Mouse (Mus musculus): ENCODE measurements around the gene Dtnb. TPM values are rescaled to one million over a fixed set of nuclear protein-coding genes. Genes with fewer than 3 reads are reported as not detected.
A peak's percentile ranks its signal among the peaks of the same experiment; 100 is the strongest.

Gene Dtnb
- polyA plus RNA-seq, 1 experiment from 2014 or later, result 36.3 TPM

GRCm38 (mm10) chr12:3568461-3568991, 3.7 kb upstream of the Dtnb start:
- H3K4me2 ChIP-seq (ENCODE audit: low read length), result no peak overlapping the region
- ATAC-seq (replicated peaks; ENCODE audit: low FRiP score, low read depth) (no peak), DNase-seq (ENCODE audit: low spot score) (peak; percentile 81)
- H3K4me3 ChIP-seq (replicated peaks; ENCODE audit: low read depth, low read length), result no peak overlapping the region
- 30% methylated on average over 5 of the region's 5 CpGs for WGBS
- H3K36me3 ChIP-seq (ENCODE audit: insufficient read depth, low read length), result no peaks in the 10 kb centered on the region
- H3K9ac ChIP-seq (ENCODE audit: low read depth, low read length), result no peak overlapping the region
- H3K27me3 ChIP-seq (ENCODE audit: insufficient read depth, low read length), result no peaks in the 10 kb centered on the region
- H3K4me1 ChIP-seq (replicated peaks; ENCODE audit: insufficient read depth, low read length), result peaks cover 7% of the 10 kb centered on the region; the same call in 1 of the 2 replicates
- H3K9me3 ChIP-seq (replicated peaks; ENCODE audit: low read length), result no peaks in the 10 kb centered on the region
- no peak for TF ChIP-seq CTCF (IDR thresholded peaks at IDR 0.05; ENCODE audit: low read depth)
- no peak overlapping the region for H3K27ac ChIP-seq

- WGBS, result 75% methylated on average over 4 of the region's 4 CpGs
- peaks cover 11% of the 10 kb centered on the region; the same call in 1 of the 2 replicates for H3K4me1 ChIP-seq (replicated peaks; ENCODE audit: insufficient read depth, low read length)
- no peak overlapping the region for H3K27ac ChIP-seq
- no peak for DNase-seq (ENCODE audit: low spot score)
- no peaks in the 10 kb centered on the region for H3K27me3 ChIP-seq (ENCODE audit: insufficient read depth, low read length)
- H3K9ac ChIP-seq (ENCODE audit: low read depth, low read length), result no peak overlapping the region
- TF ChIP-seq CTCF (IDR thresholded peaks at IDR 0.05; ENCODE audit: low read depth), result no peak
- no peaks in the 10 kb centered on the region for H3K36me3 ChIP-seq (ENCODE audit: insufficient read depth, low read length)
- H3K9me3 ChIP-seq (replicated peaks; ENCODE audit: low read length), result no peaks in the 10 kb centered on the region
- no peak overlapping the region for H3K4me3 ChIP-seq (replicated peaks; ENCODE audit: low read depth, low read length)
- ATAC-seq (replicated peaks; ENCODE audit: low FRiP score, low read depth), result no peak
- H3K4me2 ChIP-seq (ENCODE audit: low read length), result no peak overlapping the region
Measured at GRCm38 (mm10) chr12:3570711-3571400, 1.3 kb upstream of the Dtnb start.

GRCm38 (mm10) chr12:3572581-3573397, 608 bp downstream of the Dtnb start:
- H3K9ac ChIP-seq (ENCODE audit: low read depth, low read length), result peak overlapping the region; percentile 90
- peak overlapping the region; percentile 93 for H3K4me3 ChIP-seq (replicated peaks; ENCODE audit: low read depth, low read length)
- peak; percentile 19 for DNase-seq (ENCODE audit: low spot score)
- peaks cover 16% of the 10 kb centered on the region; the same call in 1 of the 2 replicates for H3K4me1 ChIP-seq (replicated peaks; ENCODE audit: insufficient read depth, low read length)
- under 1% methylated on average over 53 of the region's 53 CpGs for WGBS
- peak overlapping the region; percentile 96 for H3K27ac ChIP-seq
- no peak for TF ChIP-seq CTCF (IDR thresholded peaks at IDR 0.05; ENCODE audit: low read depth)
- H3K36me3 ChIP-seq (ENCODE audit: insufficient read depth, low read length), result no peaks in the 10 kb centered on the region
- ATAC-seq (replicated peaks; ENCODE audit: low FRiP score, low read depth), result peak; percentile 81
- no peaks in the 10 kb centered on the region for H3K27me3 ChIP-seq (ENCODE audit: insufficient read depth, low read length)
- peak overlapping the region; percentile 76 for H3K4me2 ChIP-seq (ENCODE audit: low read length)
- H3K9me3 ChIP-seq (replicated peaks; ENCODE audit: low read length), result no peaks in the 10 kb centered on the region

GRCm38 (mm10) chr12:3573410-3573809, 1.2 kb downstream of the Dtnb start:
- Histone ChIP-seq H3K4me3 (replicated peaks; ENCODE audit: low read depth, low read length) (peak overlapping the region; percentile 93), H3K27me3 (ENCODE audit: insufficient read depth, low read length) (no peaks in the 10 kb centered on the region), H3K36me3 (ENCODE audit: insufficient read depth, low read length) (no peaks in the 10 kb centered on the region), H3K4me2 (ENCODE audit: low read length) (peak overlapping the region; percentile 76), H3K4me1 (replicated peaks; ENCODE audit: insufficient read depth, low read length) (peaks cover 16% of the 10 kb centered on the region; the same call in 1 of the 2 replicates), H3K9ac (ENCODE audit: low read depth, low read length) (peak overlapping the region; percentile 90), H3K9me3 (replicated peaks; ENCODE audit: low read length) (no peaks in the 10 kb centered on the region), H3K27ac (peak overlapping the region; percentile 96)
- TF ChIP-seq CTCF (IDR thresholded peaks at IDR 0.05; ENCODE audit: low read depth), result no peak
- WGBS, result 28% methylated on average over 6 of the region's 6 CpGs
- no peak for ATAC-seq (replicated peaks; ENCODE audit: low FRiP score, low read depth)
- DNase-seq (ENCODE audit: low spot score), result no peak

GRCm38 (mm10) chr12:3574670-3575069, 2.5 kb downstream of the Dtnb start:
- Histone ChIP-seq H3K27me3 (ENCODE audit: insufficient read depth, low read length) (no peaks in the 10 kb centered on the region), H3K9ac (ENCODE audit: low read depth, low read length) (no peak overlapping the region), H3K36me3 (ENCODE audit: insufficient read depth, low read length) (no peaks in the 10 kb centered on the region), H3K4me3 (replicated peaks; ENCODE audit: low read depth, low read length) (no peak overlapping the region), H3K27ac (no peak overlapping the region), H3K9me3 (replicated peaks; ENCODE audit: low read length) (no peaks in the 10 kb centered on the region), H3K4me2 (ENCODE audit: low read length) (no peak overlapping the region), H3K4me1 (replicated peaks; ENCODE audit: insufficient read depth, low read length) (peaks cover 16% of the 10 kb centered on the region; the same call in 1 of the 2 replicates)
- ATAC-seq (replicated peaks; ENCODE audit: low FRiP score, low read depth) (no peak), DNase-seq (ENCODE audit: low spot score) (no peak)
- 87% methylated on average over 4 of the region's 4 CpGs for WGBS
- TF ChIP-seq CTCF (IDR thresholded peaks at IDR 0.05; ENCODE audit: low read depth), result 0 out of 2 replicates have a peak, but pooled peaks have one; percentile 29

GRCm38 (mm10) chr12:3579958-3580530, 7.9 kb downstream of the Dtnb start:
- Histone ChIP-seq H3K9me3 (replicated peaks; ENCODE audit: low read length) (no peaks in the 10 kb centered on the region), H3K36me3 (ENCODE audit: insufficient read depth, low read length) (no peaks in the 10 kb centered on the region), H3K27me3 (ENCODE audit: insufficient read depth, low read length) (no peaks in the 10 kb centered on the region), H3K4me3 (replicated peaks; ENCODE audit: low read depth, low read length) (no peak overlapping the region), H3K27ac (no peak overlapping the region), H3K4me2 (ENCODE audit: low read length) (no peak overlapping the region), H3K9ac (ENCODE audit: low read depth, low read length) (no peak overlapping the region), H3K4me1 (replicated peaks; ENCODE audit: insufficient read depth, low read length) (0 out of 2 replicates have a peak, but pooled peaks cover 5% of the 10 kb centered on the region)
- DNase-seq (ENCODE audit: low spot score), result no peak
- 52% methylated on average over 2 of the region's 2 CpGs for WGBS
- no peak for TF ChIP-seq CTCF (IDR thresholded peaks at IDR 0.05; ENCODE audit: low read depth)
- ATAC-seq (replicated peaks; ENCODE audit: low FRiP score, low read depth), result no peak

All from kidney, postnatal 0 days (tissue).